Mouse (Mus musculus) intestine, embryonic 16.5 days (tissue): Measurements from ENCODE around the gene 2410137M14Rik. TPM values are rescaled to one million over a fixed set of nuclear protein-coding genes. Genes with fewer than 3 reads are reported as not detected.
"Not testable (repeated sequence)": the region's sequence is repeated elsewhere in the genome, so short reads cannot be mapped to it uniquely, and the experiment has no call there.

Experiments
- ATAC-seq: fragments of 200-750 bp; cut with Nextera tagmentation; 2 replicates; pipeline ENCODE4 v1.8.0; 2017; ENCODE audit warnings: moderate TSS enrichment, moderate library complexity
- H3K27ac ChIP-seq: fragments of 300-500 bp; sonication (generic); 2 replicates; pipeline ENCODE4 v1.5.1; 2014; ENCODE audit warnings: mild to moderate bottlenecking, low read length
- H3K27me3 ChIP-seq: fragments of 300-500 bp; sonication (generic); replicated peaks from 2 replicates; pipeline ENCODE4 v1.6.1; 2014; ENCODE audit warnings: low read length, control low read depth, mixed read lengths; ENCODE audit not compliant: control insufficient read depth, insufficient read depth
- H3K36me3 ChIP-seq: fragments of 300-500 bp; sonication (generic); 2 replicates; pipeline ENCODE4 v1.6.1; 2014; ENCODE audit warnings: low read length, control low read depth; ENCODE audit not compliant: control insufficient read depth, insufficient read depth
- H3K4me1 ChIP-seq: fragments of 300-500 bp; sonication (generic); 2 replicates; pipeline ENCODE4 v1.6.1; 2014; ENCODE audit warnings: low read length, control low read depth, mixed read lengths; ENCODE audit not compliant: control insufficient read depth, insufficient read depth
- H3K4me2 ChIP-seq: fragments of 300-500 bp; sonication (generic); 2 replicates; pipeline ENCODE4 v1.6.1; 2014; ENCODE audit warnings: low read depth, low read length, control low read depth
- H3K4me3 ChIP-seq: fragments of 300-500 bp; sonication (generic); 2 replicates; pipeline ENCODE4 v1.5.1; 2014; ENCODE audit warnings: mild to moderate bottlenecking, low read length
- H3K9ac ChIP-seq: fragments of 300-500 bp; sonication (generic); 2 replicates; pipeline ENCODE4 v1.6.1; 2014; ENCODE audit warnings: low read depth, low read length
- H3K9me3 ChIP-seq: fragments of 300-500 bp; sonication (generic); 2 replicates; pipeline ENCODE4 v1.6.1; 2016; ENCODE audit warnings: low read length, control low read depth; ENCODE audit not compliant: control insufficient read depth
- WGBS: fragments of 180-500 bp; shearing (Covaris S2); extraction: QIAGEN DNeasy Blood & Tissue Kit; methylation state at CpG from one replicate; pipeline ENCODE4 v1.1.7; 2014; 5-methylcytosine and 5-hydroxymethylcytosine counted together
- polyA plus RNA-seq: library from polyadenylated mRNA; unstranded; fragments of >200 nt; fragmentation: Nextera tagmentation; extraction: Ambion mirVana; gene quantifications from 2 replicates; pipeline ENCODE4 v1.2.1, GENCODE M21; 2015

2410137M14Rik gene
- polyA plus RNA-seq, 1 experiment from 2014 or later = not detected

GRCm38 (mm10) chr17:36997033-36997735 lies 16.1 kb upstream of the 2410137M14Rik start:
- WGBS = 27% methylated on average over 7 of the region's 7 CpGs
- peak; percentile 66; the same call in 1 of the 2 replicates for ATAC-seq
- no peaks in the 10 kb centered on the region for H3K27me3 ChIP-seq

DNA sequence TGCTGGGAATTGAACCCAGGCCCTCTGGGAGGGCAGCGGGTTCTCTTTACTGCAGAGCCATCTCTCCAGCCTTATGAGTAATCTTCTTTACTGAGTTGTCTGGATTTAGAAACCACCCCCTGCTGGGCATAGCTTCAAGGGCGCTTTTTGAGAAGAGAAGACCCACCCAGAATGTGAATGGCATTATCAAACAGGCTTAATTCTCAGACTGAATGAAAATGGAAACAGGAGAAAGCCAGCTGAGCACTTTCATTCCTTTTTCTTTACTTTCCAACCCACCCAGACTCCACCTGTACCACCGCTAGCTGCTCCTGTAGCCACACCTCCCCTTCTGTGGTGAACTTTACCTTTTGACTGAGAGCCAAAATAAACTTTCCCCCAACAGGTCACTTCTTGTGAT lies 14.4 kb upstream of the 2410137M14Rik start:
- Histone ChIP-seq H3K9me3 (no peaks in the 10 kb centered on the region), H3K4me3 (no peak overlapping the region), H3K27ac (no peak overlapping the region), H3K36me3 (no peaks in the 10 kb centered on the region), H3K4me1 (no peaks in the 10 kb centered on the region), H3K27me3 (no peaks in the 10 kb centered on the region), H3K4me2 (no peak overlapping the region), H3K9ac (no peak overlapping the region)
- WGBS = 68% methylated on average over 3 of the region's 3 CpGs
- no peak for ATAC-seq

More at GRCm38 (mm10) chr17:36997033-36997735, 16.1 kb upstream of the 2410137M14Rik start:
- Histone ChIP-seq H3K9me3 (no peaks in the 10 kb centered on the region), H3K4me1 (no peaks in the 10 kb centered on the region), H3K4me3 (no peak overlapping the region), H3K27ac (no peak overlapping the region), H3K36me3 (no peaks in the 10 kb centered on the region), H3K4me2 (no peak overlapping the region), H3K9ac (no peak overlapping the region)

DNA sequence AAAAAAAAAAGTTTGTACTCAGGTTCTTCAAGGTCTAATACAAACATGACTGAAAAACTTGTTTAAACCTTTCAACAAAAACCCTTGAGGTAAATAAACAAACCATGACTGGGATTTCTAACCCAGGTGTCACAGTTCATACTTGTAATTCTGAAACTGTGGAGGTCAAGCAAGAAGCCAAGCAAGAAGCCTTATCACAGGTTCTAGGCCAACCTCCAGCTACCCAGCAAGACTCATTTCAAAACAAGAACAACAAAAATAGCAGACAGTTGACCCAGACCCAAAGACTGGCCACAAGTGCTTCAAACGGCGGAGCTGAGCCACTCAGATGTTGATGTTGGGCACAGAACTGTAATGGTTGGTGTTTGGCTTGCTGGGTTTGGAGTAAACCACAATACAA lies 13.5 kb upstream of the 2410137M14Rik start:
- Histone ChIP-seq H3K27me3 (no peaks in the 10 kb centered on the region), H3K9ac (no peak overlapping the region), H3K4me2 (no peak overlapping the region), H3K36me3 (no peaks in the 10 kb centered on the region), H3K9me3 (no peaks in the 10 kb centered on the region), H3K4me3 (no peak overlapping the region), H3K27ac (no peak overlapping the region), H3K4me1 (no peaks in the 10 kb centered on the region)
- no peak for ATAC-seq
- WGBS = 94% methylated on average over 2 of the region's 2 CpGs

GRCm38 (mm10) chr17:36993770-36994325 lies 12.8 kb upstream of the 2410137M14Rik start:
- H3K27me3 ChIP-seq = peaks cover 2% of the 10 kb centered on the region; the same call in 1 of the 2 replicates
- no peaks in the 10 kb centered on the region for H3K36me3 ChIP-seq
- no peak overlapping the region for H3K27ac ChIP-seq
- H3K4me3 ChIP-seq = no peak overlapping the region
- no peak for ATAC-seq
- no peak overlapping the region for H3K4me2 ChIP-seq
- H3K9me3 ChIP-seq = no peaks in the 10 kb centered on the region
- no peak overlapping the region for H3K9ac ChIP-seq
- H3K4me1 ChIP-seq = no peaks in the 10 kb centered on the region
- 86% methylated on average over 4 of the region's 4 CpGs for WGBS

DNA sequence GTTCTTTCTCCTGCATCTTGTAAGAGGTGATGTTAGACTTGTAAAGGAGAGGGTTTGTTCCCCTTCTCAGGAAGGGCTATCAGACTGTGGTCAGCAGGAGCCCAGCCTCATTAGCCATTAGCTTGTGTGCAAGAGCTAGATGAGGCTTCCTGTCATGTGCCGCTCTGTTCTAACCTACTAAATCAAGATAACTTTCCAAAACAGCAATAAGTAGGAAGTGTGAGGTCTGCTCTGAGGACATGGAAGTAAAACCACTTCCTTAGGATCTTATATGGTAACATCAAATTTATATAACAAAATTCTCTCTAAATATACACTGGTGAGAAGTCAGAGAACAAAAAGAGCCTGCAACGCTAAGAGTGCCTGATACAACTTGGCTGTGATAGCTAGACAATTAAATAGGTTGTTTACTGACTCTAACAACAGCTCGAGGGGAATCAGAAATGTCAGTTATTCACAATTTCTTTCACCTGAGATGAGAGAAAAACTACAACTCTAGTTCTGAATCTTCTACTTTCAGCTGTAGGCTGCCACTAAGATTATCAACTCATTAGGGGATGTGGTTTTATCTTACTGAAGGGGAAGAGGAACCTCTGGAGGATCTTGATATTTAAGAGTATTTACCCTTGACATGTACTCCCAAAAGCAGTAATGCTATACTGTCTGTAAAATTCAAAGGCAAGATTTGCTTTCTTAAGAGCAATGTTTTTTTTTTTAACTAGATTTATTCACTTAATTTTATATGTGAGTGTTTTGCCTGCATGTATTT lies 11.5 kb upstream of the 2410137M14Rik start:
- no peak for ATAC-seq
- H3K4me2 ChIP-seq = no peak overlapping the region
- WGBS = 71% methylated on average over 3 of the region's 3 CpGs

DNA sequence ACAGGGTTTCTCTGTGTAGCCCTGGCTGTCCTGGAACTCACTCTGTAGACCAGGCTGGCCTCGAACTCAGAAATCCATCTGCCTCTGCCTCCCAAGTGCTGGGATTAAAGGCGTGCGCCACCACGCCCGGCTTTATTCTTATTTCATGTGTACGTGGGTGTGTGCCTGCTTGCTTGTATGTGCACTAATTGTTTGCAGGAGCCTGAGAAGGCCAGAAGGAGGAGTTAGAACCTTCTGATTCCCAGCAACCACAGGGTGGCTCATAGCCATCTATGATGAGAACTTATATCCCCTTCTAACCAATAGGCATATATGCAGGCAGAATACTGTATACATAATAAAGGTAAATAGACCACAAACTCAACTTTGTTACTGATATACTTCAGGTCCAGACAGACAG lies 9.6 kb upstream of the 2410137M14Rik start:
- H3K27me3 ChIP-seq = peaks cover 17% of the 10 kb centered on the region; the same call in 1 of the 2 replicates
- not testable (repeated sequence) for H3K9me3 ChIP-seq, H3K27ac ChIP-seq, H3K36me3 ChIP-seq, H3K4me1 ChIP-seq, H3K4me3 ChIP-seq, H3K9ac ChIP-seq, ATAC-seq, H3K4me2 ChIP-seq
- WGBS = 93% methylated on average over 6 of the region's 6 CpGs

More for the DNA sequence above, 11.5 kb upstream of the 2410137M14Rik start:
- H3K9ac ChIP-seq = no peak overlapping the region
- no peaks in the 10 kb centered on the region for H3K36me3 ChIP-seq
- H3K4me3 ChIP-seq = no peak overlapping the region
- H3K27me3 ChIP-seq = peaks cover 14% of the 10 kb centered on the region; the same call in 1 of the 2 replicates
- H3K9me3 ChIP-seq = no peaks in the 10 kb centered on the region
- H3K4me1 ChIP-seq = no peaks in the 10 kb centered on the region
- no peak overlapping the region for H3K27ac ChIP-seq

- no peak for ATAC-seq
- 26% methylated on average over 5 of the region's 5 CpGs for WGBS
- Histone ChIP-seq H3K36me3 (no peaks in the 10 kb centered on the region), H3K4me1 (no peaks in the 10 kb centered on the region), H3K4me3 (peak within 1 kb of the TSS; percentile 26), H3K27ac (no peak within 1 kb of the TSS), H3K9ac (0 out of 2 replicates have a peak within 1 kb of the TSS, but pooled peaks have one; percentile 48), H3K9me3 (no peaks in the 10 kb centered on the region), H3K27me3 (peaks cover 17% of the 10 kb centered on the region; the same call in 1 of the 2 replicates), H3K4me2 (peak within 1 kb of the TSS; percentile 50)
Observed at GRCm38 (mm10) chr17:36989437-36989836, 8.4 kb upstream of the 2410137M14Rik start, which contains the start of gene H2-M5. H2-M5 (minus strand) TSS chr17:36989537.

- Histone ChIP-seq H3K9me3 (no peaks in the 10 kb centered on the region), H3K9ac (0 out of 2 replicates have a peak overlapping the region, but pooled peaks have one; percentile 48), H3K4me1 (no peaks in the 10 kb centered on the region), H3K27me3 (peaks cover 17% of the 10 kb centered on the region; the same call in 1 of the 2 replicates), H3K4me3 (peak overlapping the region; percentile 26), H3K36me3 (no peaks in the 10 kb centered on the region), H3K4me2 (peak overlapping the region; percentile 50), H3K27ac (no peak overlapping the region)
- ATAC-seq = peak; percentile 58
- 7% methylated on average over 24 of the region's 24 CpGs for WGBS
Observed at GRCm38 (mm10) chr17:36988475-36988874, 7.4 kb upstream of the 2410137M14Rik start.
